Mouse (Mus musculus): ENCODE measurements around the gene Wfdc5.

DNA sequence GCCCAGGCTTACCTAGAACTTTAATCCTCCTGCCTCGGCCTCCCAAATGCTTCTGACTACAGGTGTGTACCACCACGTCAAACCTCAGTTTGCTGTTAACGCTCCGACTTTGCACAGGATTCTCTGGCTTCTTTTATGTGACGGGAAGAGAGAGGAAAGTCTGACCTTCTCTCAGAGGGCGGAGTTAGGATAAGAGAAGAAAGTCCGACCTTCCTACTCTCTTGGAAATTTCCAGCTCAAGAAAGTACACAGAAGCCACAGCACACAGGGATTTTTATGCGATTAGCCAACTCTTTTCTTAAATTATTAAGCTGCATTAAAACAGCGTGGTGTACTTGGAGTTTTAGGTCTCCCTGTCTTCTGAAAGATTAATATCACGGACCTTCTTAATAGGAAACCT lies 38.0 kb downstream of the Wfdc5 start:
- TF ChIP-seq EP300 (IDR thresholded peaks at IDR 0.05; ENCODE audit: low read depth) (no peak), CTCF (IDR thresholded peaks at IDR 0.05; ENCODE audit: low read depth) (no peak)

All from liver, embryonic 14.5 days (tissue).